Mouse (Mus musculus) gastrocnemius, adult 2 months (tissue): ENCODE results near the gene Armc2. TPM values are rescaled to one million over a fixed set of nuclear protein-coding genes. Genes with fewer than 3 reads are reported as not detected.

Experiments used
- DNase-seq: peaks from one replicate; pipeline ENCODE4 v3.0.0; 2022
- H3K27ac ChIP-seq: fragments of 200-600 bp; 2 replicates; pipeline ENCODE4 v1.8.1; 2022; ENCODE audit warnings: mild to moderate bottlenecking
- H3K4me3 ChIP-seq: fragments of 200-600 bp; 2 replicates; pipeline ENCODE4 v1.8.1; 2022; ENCODE audit warnings: mild to moderate bottlenecking, moderate library complexity
- CTCF ChIP-seq: fragments of 200-600 bp; IDR thresholded peaks from 2 replicates; pipeline ENCODE4 v1.8.1; 2022; ENCODE audit warnings: antibody characterized with exemption, mild to moderate bottlenecking, moderate library complexity
- intact Hi-C: fragments of 180-260 bp; cut with DNase I; formaldehyde crosslinking; loops from one replicate; pipeline ENCODE4 v1.15.1; 2025
- total RNA-seq, 2 experiments: library from RNA; stranded (reverse); gene quantifications; 2 replicates each; pipeline ENCODE4 v1.2.3; 2021

Gene Armc2
- total RNA-seq, 2 experiments from 2014 or later, result 0.23 to 0.84 TPM

DNA sequence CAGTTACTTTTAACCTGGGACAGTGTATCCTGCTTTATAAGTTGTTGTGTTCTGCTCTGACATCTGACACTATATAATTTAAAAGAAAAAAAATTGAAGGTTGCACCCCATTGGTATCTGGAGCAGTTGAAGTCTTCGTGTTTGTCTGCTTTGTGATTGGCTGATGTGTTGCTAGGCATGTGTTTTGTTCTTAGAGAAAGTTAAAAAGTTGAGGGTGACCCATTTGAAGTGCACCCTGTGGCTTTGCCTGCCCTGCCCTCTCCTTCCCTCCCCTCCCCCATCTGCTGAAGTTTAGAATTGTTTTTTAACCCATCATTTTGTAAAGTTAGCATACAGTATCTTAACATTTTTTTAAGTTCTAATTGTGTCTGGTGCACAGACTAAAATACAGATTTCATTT is 137.5 kb downstream of the Armc2 start:
- no peak overlapping the region for H3K4me3 ChIP-seq
- intact Hi-C loops, result no loop called here
- H3K27ac ChIP-seq, result peak overlapping the region; percentile 12; the same call in 1 of the 2 replicates
- DNase-seq, result no peak
- TF ChIP-seq CTCF, result no peak

DNA sequence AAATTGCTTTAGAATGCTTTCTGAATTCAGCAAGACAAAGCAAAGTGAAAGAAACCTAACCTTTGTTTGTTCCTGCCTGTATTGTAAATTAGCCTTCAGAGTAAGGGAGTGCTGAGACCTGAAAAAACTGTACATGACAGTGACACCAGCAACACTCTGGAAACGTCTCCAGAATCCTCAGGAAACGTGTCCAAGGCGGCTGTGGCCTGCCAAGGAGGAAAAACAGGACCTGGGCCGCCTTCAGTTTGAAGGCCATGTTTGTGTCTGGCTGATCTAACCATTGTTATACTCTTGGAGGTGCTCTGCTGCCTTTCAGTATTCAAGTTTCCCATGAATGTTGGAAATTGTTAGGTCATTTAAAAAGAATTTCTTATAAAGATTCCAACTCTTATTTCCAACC is 138.0 kb downstream of the Armc2 start:
- no peak overlapping the region for H3K4me3 ChIP-seq
- peak; percentile 57 for DNase-seq
- TF ChIP-seq CTCF, result no peak
- intact Hi-C loops, result no loop called here
- peak overlapping the region; percentile 38 for H3K27ac ChIP-seq

DNA sequence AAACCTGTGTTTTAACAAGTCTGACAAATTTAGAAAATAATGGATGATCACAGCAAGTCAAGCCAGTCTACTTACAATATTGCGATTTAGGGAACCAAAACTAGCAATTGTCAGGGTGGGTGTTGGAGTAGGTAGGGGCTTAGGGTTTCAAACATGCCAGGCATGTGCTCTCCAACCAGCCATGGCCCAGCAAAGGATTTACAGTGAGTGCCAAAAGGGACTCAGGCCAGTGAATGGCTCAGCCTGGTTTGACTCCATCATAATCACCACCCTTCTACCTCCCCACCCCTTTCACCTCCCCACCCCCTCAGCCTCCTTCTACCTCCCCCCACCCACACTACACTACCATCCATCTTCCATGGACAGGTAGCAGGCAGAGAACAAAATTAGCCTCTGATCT is 138.6 kb downstream of the Armc2 start:
- Histone ChIP-seq H3K27ac (peak overlapping the region; percentile 38; the same call in 1 of the 2 replicates), H3K4me3 (no peak overlapping the region)
- DNase-seq, result no peak
- no peak for TF ChIP-seq CTCF
- intact Hi-C loops, result no loop called here

DNA sequence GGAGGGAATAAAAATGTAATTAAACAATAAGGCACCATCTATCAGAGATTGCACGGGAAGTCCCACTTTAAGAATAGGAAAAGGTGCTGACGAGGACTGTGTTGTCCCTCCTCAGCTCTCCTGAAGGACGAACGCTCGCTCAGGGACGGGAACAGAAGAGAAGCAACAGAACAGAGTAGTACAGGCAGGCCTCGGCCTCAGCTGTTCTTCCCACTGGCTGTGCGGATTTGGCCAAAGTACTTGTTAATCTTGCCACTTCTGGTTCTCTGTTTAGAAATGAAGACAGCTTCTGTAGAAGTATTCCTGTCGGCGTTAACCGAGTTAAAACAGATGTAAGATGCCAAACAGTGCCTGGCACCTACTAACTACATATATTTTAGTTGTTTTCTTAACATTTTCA is 139.9 kb downstream of the Armc2 start:
- intact Hi-C loops, result no loop called here
- Histone ChIP-seq H3K27ac (no peak overlapping the region), H3K4me3 (no peak overlapping the region)
- TF ChIP-seq CTCF, result no peak
- DNase-seq, result no peak

DNA sequence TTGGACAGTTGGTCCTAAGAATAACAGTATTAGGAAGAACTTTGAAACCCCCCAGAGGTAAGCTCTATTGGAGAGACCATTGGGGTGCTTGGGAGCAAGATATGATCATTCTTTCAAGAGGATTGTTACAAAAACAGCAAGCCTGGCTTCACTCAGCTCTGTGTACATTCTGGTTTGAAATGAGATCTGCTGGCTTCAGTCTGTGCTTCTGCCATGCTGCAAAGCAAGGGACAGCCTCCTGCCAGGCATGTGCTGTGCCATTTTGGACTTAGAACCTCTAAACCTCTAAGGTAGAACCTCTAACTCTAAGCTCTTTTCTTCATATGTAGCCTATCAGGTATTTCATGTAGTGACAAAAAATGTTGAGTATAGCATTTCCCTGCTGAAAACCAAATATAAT is 142.6 kb downstream of the Armc2 start:
- TF ChIP-seq CTCF, result no peak
- intact Hi-C loops, result no loop called here
- Histone ChIP-seq H3K27ac (no peak overlapping the region), H3K4me3 (no peak overlapping the region)
- DNase-seq, result no peak

DNA sequence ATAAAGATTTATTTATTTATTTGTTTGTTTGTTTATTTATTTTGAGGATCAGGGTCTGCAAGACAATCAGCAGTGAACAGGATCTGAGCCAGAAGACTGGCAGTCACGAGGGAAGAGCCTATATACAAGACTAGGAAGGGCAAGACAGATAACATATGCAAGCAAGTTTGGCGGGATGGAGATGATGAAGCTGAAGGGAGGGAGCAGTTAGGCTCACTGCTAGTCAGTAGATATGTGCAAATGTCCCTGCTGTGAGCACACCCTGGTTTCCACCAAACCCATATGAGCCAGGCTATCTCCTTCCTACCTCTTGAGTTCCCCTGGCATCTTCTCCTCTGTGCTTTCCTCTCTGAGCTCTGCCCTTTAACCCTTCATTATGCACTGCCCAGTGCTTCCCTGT is 146.7 kb downstream of the Armc2 start:
- H3K27ac ChIP-seq, result no peak overlapping the region
- intact Hi-C loops, result no loop called here

DNA sequence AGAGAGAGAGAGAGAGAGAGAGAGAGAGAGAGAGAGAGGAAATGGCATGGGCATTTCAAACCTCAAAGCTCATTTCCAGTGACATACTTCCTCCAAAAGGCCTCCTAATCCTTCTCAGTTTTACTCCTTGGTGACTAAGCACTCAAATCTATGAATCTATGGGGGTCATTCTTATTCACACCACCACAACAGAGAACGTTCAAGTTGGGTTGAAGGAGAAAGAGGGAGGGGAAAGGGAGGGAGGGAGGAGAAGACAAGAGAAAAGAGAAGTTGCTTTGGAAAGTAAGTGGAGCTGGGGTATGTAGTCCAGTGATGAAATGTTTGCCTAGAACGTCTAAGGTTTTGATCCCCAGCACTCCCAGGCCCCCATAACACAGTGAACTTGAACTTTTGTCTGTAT is 148.1 kb downstream of the Armc2 start:
- Histone ChIP-seq H3K27ac (no peak overlapping the region), H3K4me3 (no peak overlapping the region)
- DNase-seq, result no peak
- intact Hi-C loops, result no loop called here
- TF ChIP-seq CTCF, result no peak

More for the DNA sequence above, 146.7 kb downstream of the Armc2 start:
- DNase-seq, result no peak
- no peak for TF ChIP-seq CTCF
- H3K4me3 ChIP-seq, result no peak overlapping the region

DNA sequence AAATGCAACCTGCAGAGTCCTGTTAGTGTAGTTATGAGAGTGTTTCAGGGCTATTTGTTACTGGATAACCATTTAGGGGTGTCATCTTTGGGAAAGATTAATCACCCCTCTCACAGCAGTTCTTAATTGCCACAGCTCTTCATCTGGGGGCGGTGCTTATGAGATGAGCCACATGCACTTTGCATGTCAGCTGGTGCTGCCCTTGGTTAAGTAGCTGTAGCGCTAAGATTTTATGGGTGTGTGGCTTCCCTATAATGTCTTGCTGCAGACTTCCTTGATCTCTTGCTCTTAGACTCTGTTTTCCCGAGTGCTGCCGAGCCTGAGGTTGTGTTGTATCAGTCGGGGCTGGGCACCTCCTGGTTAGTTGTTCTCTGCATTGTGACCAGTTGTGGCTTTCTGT is 150.3 kb downstream of the Armc2 start:
- Histone ChIP-seq H3K4me3 (no peak overlapping the region), H3K27ac (no peak overlapping the region)
- no peak for DNase-seq
- intact Hi-C loops, result no loop called here
- TF ChIP-seq CTCF, result no peak

DNA sequence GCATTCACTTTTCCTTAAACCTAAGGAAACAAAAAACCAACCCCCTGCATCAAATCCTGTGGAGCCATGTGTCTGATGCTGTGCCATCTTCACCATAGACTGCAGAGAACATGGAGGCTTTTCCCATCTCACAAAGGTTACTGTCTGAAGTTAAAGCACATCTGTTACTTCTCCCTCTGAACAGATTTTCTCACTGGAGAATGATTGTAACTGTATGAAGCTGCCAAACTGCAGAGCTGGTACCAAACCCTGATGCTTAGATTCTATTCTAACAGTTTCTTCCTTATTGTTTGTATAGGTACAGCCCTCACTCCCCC is 151.4 kb downstream of the Armc2 start:
- intact Hi-C loops, result no loop called here
- peak overlapping the region; percentile 56 for H3K27ac ChIP-seq
- H3K4me3 ChIP-seq, result no peak overlapping the region
- no peak for TF ChIP-seq CTCF
- no peak for DNase-seq

DNA sequence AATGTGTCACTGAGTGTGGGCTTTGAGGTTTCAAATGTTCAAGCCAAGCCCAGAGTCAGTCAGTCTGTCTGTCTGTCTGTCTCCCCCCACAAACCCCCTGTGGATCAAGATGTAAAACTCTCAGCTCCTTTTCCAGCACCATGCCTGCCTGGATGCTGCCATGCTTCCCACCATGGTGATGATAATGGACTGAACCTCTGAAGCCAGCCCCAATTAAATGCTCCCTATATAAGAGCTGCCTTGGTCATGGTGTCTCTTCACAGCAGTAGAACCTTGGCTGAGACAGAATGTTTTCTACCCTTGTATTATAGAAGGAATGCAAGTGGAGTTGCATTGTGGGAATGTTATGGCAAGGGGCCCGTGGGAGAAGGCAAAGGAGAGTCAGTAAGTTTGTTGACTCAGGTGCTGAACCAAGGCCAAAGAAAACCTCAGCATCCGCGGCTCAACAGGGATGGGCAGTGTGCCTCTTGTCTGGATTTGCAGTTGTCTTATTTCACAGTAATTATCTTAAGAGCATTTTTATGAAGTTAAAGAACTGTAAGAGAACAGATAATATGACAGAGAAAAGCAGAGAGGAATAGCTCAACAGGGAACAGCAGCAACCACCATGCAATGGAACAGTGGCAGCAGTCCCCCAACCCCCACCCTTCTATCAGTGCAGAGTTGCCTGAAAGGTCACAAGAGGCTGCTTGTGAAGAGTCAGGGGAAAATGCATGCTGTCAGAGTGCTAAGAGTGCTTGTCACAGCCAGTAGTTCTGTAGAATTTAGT is 152.0 kb downstream of the Armc2 start:
- DNase-seq, result no peak
- Histone ChIP-seq H3K27ac (peak overlapping the region; percentile 56), H3K4me3 (no peak overlapping the region)
- intact Hi-C loops, result no loop called here
- no peak for TF ChIP-seq CTCF

Other genes starting within 250 kb of the Armc2 start
- 1 to 10 TPM; 2.7 to 3.1 TPM for gene Cep57l1, start 208.6 kb downstream of the Armc2 start, total RNA-seq
- gene Sesn1, start 208.5 kb downstream of the Armc2 start, total RNA-seq, result 10 to 100 TPM; 18.5 to 52.7 TPM